Mouse (Mus musculus) CH12.LX (cell line): Measurements from ENCODE around the gene Unc13a.
A peak's percentile ranks its signal among the peaks of the same experiment; 100 is the strongest.

Experiments
- EP300 ChIP-seq: IDR thresholded peaks from 2 replicates; pipeline ENCODE4 v1.6.1; 2011; ENCODE audit warnings: low read length, improper control_type of control experiment
- MAX ChIP-seq: IDR thresholded peaks from 2 replicates; pipeline ENCODE4 v1.6.1; 2011; ENCODE audit warnings: low read length, improper control_type of control experiment
- PAX5 ChIP-seq: IDR thresholded peaks from 2 replicates; pipeline ENCODE4 v1.6.1; 2012; ENCODE audit warnings: low read length, inconsistent platforms, mixed read lengths
- SIN3A ChIP-seq: IDR thresholded peaks from 2 replicates; pipeline ENCODE4 v1.6.1; 2012; ENCODE audit warnings: low read length, improper control_type of control experiment, inconsistent platforms

GRCm38 (mm10) chr8:71633981-71634667, 37.4 kb downstream of the Unc13a start:
- TF ChIP-seq PAX5 (no peak), EP300 (no peak), SIN3A (peak; percentile 66), MAX (peak; percentile 33; the same call in 1 of the 2 replicates)
